Mouse (Mus musculus): Measurements from ENCODE around the gene Mup6.
"Not testable (repeated sequence)": the region's sequence is repeated elsewhere in the genome, so short reads cannot be mapped to it uniquely, and the experiment has no call there.

The Mup6 gene

DNA sequence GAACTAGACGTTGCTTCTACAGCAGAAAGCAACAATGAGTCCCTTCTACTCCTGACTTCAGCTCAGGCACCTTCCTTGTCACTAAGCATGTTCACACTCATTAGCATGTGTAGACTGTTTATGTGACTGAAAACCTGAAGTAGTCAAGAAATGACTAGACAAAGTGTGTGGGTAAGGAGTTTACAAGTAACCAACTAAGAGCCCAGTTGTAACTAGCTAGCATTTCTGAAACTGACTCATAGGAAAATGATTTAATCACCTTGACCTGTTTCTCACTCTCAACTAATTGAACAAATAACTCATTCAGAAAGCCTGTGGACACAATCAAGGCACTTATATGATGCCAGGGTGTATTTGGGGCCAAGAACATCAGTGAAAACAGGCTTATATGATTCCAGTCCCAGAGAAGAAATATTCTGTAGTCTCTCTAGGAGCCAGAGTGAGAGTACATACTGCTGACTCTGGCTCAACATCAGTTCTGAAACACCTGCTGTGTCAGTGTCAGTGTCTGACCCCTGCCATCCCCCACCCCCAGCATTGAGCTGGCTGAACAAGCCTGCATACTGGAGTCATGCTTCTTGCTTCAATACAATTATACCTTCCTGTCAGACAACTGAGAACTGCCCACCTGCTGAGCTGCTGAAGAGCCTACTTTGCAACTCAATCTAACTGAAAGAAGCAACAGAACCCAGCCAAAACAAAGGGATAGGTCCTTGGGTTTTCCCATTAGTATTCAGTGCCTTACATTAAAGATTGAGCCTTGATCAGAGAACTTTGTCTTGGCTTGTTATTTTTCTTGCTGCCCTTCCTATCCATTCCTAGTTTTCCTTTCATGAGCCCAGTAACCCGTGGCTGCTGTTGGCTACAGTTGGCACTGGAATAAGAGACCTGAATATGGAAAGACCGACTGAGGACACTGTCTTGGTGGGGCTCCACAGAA lies at the start of gene Mup6:
Gene Mup6, plus strand, starts transcription at position 890 of the 940 bp plus-strand sequence.
- DNase-seq (ENCODE audit: low read depth, low spot score): no peak

DNA sequence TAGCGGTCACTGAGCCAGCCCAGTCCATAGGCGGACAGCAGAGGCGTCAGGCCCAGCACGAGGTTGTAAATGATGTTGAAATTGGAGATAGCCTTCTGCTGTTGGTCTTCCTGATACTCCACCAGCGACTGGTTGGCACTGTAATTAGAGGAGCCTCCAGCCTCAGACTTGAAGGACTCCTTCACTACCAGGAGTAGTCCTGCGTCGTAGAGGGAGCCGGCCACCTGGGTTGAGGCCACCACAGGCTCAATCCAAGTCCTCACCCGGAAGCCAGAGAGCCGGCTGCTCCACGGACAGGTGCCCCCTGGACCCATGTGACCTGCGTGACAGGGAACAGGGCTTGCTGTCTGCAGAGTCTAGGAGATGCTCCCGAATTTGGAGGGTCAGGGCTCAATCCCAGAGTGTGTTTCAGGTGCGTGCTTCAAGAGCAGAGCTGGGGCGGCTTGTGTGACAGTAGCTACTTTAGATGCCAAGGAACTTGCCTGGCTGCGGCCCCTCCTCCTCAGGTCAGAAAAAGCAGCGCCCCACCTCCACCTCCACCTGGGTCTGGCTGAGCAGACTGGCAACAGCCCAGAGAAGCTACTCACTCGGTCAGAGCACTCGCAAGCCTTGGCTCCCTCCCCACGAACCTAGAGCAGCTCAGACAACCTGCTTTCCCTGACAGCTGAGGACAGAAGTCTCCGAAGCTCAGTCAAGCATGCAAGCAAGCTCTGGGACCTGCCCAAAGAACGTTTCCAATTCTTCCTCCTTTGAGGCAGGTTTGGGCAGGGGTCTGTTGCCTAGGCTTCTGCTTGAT lies 49.3 kb upstream of the Mup6 start, which contains the start of gene Slc46a2:
Gene Slc46a2, minus strand, starts transcription at position 449 of the 796 bp plus-strand sequence.
- DNase-seq (ENCODE audit: low read depth, low spot score): no peak

DNA sequence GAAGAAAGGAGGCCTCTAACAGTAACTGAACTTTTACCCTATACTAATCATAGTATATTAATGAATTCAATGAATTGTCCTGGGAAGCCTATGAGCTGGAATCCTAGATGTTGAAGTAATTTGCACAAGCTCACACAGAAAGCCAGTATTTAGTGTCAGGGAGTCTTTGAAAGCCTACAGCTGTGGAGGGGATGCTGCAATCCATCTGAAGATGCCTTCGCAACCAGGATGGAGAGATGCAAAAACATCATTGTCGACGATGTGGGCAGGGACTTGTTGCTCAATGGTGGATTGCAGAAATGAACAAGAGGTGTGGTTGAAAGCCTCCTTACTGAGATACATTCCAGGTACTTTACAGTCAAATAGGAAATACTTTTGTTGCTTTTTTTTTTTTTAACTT lies 46.1 kb upstream of the Mup6 start:
- no peak for DNase-seq (ENCODE audit: low read depth, low spot score)

DNA sequence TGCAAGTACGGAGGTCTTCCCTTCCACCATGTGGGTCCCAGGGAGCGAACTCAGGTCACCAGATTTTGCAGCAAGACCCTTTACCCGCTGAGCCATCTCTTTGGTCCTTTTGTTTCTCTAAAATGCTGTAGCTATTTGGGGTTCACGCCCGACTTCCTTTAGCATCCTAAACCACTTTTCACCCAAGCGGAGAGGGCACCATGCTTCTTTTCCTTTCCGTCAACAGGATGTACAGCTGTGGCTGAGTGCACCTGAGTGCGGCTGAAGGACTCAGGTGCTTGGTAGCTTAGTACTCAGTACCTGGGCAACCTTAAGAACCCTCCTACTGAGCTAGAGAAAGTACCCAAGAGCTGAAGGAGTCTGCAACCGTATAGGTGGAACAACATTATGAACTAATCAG lies 39.0 kb upstream of the Mup6 start:
- DNase-seq (ENCODE audit: low read depth, low spot score): no peak

DNA sequence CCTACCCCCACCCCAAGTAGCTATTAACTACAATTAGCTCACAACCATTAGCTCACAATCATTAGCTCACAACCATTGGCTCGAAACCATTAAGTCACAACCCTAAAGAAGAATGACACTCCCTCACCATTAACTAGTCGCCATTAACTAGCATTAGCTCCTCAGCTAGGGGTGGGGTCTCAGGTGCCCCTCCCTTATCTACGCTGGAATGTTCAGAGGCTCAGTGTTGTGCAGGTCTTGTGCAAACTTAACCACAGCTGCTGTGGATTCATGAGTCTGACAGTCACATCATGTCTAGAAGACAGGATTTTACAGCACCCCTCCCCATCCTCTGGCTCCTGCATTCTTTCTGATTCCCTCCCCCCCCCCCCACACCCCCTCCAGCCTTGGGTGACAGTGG lies 36.4 kb upstream of the Mup6 start:
- no peak for DNase-seq (ENCODE audit: low read depth, low spot score)

DNA sequence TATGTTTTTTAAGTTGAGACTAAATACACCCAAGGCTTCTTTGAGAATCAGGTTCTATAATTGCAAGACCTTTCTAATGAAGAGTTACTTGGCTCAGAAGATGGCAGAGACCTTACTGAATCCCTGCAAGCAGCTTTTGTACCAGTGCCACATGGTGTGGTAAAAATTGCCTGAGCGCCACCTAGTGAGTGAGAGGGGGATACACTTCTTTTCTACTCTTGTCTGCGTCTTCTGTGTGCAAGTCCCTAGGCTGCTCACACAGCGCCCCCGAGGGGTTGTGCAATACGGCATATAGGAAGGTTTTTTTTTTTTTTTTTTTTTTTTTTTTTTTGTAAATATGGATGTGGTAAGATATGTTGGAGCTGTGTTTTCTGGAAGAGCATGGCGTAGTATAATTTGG lies 35.7 kb upstream of the Mup6 start:
- no peak for DNase-seq (ENCODE audit: low read depth, low spot score)

DNA sequence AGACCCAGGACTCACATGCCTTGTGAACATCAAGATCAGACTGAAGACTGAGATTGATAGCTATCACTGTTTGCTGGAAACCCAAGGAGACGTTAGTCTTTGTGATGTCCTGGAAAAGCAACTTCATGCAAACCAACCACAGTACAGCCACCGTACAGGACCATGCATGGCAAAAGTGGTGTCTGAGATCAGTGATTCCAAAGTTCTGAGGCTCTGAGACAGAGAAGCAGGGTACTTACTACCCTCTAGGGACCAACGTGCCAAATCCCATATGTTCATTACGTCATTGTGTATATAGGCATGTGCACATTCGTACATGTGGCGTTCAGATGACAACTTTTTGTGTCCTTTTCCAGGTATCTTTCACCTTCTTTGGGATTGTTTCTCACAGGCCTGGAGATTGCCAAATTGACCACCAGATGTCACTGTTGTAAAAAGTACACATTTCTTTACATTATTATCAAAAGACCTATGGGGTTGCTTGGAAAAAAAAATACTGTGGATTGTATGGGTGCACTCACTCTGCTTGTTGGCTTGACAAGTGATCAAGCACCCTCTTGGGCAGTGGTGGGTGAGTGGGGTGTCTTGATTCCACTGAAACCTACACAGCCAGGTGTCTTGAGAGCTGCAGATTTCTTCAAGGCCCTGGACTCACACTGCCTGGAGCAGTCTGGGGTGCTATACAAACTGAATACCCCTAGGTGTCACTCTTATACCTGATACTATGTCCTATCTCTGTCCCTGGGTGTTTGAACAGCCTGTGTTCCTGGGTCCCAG lies 31.4 kb upstream of the Mup6 start:
- DNase-seq (ENCODE audit: low read depth, low spot score): no peak

DNA sequence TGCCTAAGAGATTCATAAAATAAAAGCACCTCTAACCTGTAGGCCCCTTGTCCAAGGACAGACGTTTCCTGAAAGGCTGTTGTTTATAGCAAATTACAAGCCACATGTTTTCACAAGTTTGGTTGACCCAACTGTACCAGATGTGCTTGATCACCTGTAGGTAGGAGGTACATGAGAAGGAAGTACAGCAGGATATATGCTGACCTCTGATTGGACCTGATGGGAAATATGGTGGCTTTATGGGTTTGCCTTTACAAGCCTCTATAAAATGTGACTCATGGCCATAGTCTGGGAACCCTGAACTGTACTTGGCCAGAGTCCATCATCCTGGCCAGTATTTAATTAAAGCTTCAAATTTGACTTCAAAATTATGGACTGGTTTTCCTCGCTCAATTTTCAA lies 26.6 kb upstream of the Mup6 start:
- no peak for DNase-seq (ENCODE audit: low read depth, low spot score)

DNA sequence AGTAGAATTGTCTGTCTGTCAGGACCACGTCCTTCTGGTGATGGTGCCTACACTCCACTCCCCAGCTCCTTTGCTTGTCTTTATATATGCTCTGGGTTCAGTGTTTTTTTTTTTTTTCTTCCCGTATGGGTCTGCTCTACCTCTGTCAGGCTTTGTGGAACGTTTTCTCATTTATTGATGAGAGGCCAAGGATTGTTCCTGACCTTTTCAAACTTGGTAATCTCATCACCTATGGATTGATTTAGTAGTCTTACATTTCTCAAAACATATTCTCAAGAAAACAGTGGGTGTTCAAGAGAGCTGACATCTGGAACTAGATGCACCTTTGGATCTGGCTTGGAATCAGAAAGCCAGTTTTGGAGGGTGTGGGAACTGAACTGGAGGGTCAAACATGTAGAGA lies 3.5 kb upstream of the Mup6 start, which contains the start of gene Mup4:
Gene Mup4, minus strand, starts transcription at position 101 of the 400 bp plus-strand sequence.
- no peak for DNase-seq (ENCODE audit: low read depth, low spot score)

DNA sequence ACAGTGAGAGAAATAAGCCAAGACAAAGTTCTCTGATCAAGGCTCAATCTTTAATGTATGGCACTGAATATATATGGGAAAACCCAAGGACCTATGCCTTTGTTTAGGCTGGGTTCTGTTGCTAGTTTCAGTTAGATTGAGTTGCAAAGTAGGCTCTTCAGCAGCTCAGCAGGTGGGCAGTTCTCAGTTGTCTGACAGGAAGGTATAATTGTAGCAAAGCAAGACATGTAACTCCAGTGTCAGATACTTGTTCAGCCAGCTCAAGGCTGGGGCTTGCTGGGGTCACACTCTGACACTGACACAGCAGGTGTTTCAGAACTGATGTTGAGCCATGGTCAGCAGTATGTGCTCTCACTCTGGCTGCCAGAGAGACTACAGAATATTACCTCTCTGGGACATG lies 33.8 kb downstream of the Mup6 start:
- not testable (repeated sequence) for DNase-seq (ENCODE audit: low read depth, low spot score)

DNA sequence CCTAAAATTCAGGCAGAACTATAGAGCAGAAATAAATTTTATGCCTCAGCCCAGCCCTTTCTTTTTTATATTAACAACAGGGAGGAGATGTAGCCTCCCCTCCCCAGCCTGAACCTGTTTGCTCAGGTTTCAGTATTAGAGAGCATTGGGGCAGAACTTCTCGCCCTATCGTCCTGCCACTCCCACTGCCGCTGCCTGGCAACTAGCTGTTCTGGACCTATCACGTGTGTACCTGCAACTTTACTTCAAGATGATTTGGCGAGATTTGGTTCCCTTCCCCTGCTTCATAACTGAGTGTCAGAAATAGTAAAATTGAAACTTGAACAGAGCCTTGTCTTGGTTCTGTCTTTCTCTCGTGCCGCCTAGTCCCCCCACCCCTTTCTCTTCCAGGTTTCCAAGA lies 56.0 kb downstream of the Mup6 start:
- not testable (repeated sequence) for DNase-seq (ENCODE audit: low read depth, low spot score)

DNA sequence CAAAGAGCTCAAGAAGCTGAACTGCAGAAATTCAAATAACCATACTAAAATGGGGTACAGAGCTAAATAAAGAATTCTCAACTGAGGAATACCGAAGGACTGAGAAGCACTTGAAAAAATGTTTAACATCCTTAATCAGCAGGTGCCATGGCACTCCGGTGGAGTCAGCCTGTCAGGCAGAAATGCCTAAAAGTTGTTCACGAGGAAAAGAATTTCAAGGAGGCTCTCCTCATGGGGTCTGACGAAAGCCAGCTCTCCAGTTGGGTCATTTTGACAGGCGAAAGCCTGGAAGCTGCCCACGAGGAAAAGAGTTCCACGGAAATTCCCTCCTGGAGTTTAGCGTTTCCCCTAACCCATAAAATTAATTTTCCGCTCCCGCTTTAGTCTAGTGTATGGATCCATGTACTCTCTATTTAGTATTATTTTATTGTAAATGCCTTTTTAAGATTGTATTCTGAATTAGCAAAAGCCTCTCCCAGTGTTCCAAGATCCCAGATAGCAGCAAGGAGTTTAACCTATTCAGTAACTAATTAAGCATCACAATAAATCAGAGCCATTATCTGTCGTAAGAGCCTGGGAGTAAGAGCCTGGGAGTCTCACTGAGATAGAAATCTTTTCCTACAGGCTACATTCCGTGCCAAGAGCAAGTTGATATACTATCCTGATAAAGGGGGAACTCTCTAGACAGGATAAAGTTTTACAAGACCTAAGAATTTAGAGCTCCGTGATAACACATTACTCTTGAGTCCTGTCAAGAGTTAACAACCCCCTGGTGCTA lies 65.4 kb downstream of the Mup6 start:
- DNase-seq (ENCODE audit: low read depth, low spot score): not testable (repeated sequence)

Data from brain, embryonic 18.5 days (tissue).